Mouse (Mus musculus) ES-CJ7 (cell line): ENCODE measurements around the gene Atp5s.
A peak's percentile ranks its signal among the peaks of the same experiment; 100 is the strongest.

Source experiments
- DNase-seq: peaks from one replicate; pipeline ENCODE4 v3.0.0; 2011; ENCODE audit warnings: low read depth, low spot score

The Atp5s gene

GRCm38 (mm10) chr12:69777341-69777730 lies 52.6 kb downstream of the Atp5s start:
- no peak for DNase-seq

DNA sequence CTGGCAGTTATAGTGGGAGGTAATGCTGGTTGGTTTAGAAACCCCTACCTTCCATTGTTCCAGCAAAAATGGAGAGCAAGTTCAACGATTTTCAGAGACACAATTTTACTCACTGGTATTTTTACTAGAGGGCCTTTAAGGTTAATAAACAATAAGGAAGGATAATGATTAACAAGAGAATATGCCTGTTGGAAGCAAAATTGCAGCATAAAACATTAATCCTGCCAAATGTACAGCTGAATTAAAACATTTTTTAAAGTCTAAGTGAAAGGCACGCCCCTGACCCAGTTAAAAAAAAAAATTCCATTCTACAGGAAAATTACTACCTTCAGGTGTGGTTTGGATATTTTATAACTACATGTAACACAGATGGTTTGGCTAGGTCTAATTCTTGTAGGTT lies 53.2 kb downstream of the Atp5s start:
- DNase-seq, result no peak

- no peak for DNase-seq
These were observed 56.7 kb downstream of the Atp5s start for GRCm38 (mm10) chr12:69781480-69781879.

- DNase-seq, result no peak
These were observed 57.3 kb downstream of the Atp5s start for GRCm38 (mm10) chr12:69781935-69782650.

GRCm38 (mm10) chr12:69783247-69784025 lies 58.7 kb downstream of the Atp5s start:
- DNase-seq, result peak; percentile 17

DNA sequence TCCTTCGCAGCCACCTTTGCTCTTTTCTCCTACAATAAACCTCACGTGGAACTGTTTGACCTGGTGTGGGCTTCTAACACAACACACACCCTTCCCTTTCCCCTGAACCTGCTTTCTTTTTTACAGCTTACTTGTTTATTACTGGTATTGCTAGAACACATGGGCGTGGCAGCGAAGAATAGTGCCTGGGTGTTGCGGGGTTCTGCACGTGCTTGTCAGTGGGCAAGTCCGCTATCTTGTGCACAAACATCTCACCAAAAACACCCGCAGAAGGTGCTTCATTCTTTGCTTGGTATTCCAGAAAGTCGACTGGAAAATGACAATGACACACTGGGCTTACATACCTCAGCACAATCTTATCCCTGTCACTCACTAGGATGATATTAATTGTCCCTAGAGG lies 60.7 kb downstream of the Atp5s start:
- no peak for DNase-seq

DNA sequence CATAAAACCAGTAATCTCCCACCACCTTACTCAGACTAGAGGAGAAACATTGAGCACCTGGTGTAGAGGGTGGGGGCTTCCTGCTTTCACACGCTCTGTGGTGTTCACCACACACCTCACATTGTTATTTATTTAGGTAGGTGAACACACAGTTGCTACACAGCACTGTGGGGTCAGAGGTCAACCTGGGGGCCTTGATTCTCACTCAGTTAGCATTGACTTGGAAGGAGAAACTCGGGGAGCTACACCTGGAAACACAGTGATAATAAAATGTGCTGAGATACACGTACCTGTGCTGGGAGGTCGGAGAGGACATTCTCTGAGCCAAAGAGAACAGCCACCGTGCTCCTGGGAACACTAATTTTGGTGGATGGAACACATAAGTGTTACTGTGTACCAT lies 63.6 kb downstream of the Atp5s start:
- DNase-seq, result no peak

DNA sequence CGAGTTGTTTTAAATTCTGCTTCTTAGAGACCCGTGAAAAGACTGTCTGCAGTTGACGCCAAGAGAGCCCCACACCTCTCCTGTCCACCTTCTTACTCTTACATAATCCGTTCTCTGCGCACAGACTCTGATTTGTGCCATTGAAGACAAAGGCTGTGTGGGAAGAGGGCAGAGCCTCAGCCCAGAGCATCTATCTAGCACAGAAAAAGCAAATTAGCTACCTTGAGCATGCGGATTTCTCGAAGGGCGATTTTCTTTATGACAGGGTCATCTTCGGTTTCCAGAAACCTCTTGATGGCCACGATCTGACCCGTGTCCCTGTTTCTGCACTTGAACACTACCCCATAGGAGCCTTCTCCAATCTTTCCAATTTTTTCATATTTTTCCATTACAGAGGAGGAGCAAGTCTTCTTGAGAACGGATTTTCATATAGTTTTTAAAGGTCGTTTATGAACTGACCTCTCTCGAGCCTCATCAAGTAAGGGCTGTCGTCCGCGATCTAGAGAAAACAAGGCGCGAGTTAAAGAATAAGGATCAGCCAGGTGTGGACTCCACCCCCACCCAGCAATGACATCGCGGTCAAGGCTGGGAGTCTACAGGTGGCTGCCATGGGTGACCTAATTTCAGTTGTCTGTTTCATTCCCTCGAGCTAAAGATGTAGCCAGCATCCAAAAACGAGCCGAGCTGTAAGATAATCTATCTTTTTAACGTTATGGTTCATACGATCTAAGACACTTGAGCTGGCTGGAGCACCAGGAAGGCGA lies 65.2 kb downstream of the Atp5s start:
- DNase-seq, result no peak

- peak; percentile 20 for DNase-seq
These were observed 66.1 kb downstream of the Atp5s start, which contains the start of gene Cdkl1 for GRCm38 (mm10) chr12:69790530-69791505. Gene Cdkl1 (minus strand): TSS chr12:69791267.
